Mouse (Mus musculus) spleen, adult 2 months (tissue): Measurements from ENCODE around the gene Wasl. TPM values are rescaled to one million over a fixed set of nuclear protein-coding genes. Genes with fewer than 3 reads are reported as not detected.

Experiments
- DNase-seq, 2 experiments: peaks; one replicate each; pipeline versions ENCODE4 v3.0.0 to v3.0.0-alpha.2; 2012 to 2021; ENCODE audit warnings: low spot score in 2 of 2, low read depth in 1 of 2
- H3K27ac ChIP-seq: fragments of 200-500 bp; 2 replicates; pipeline ENCODE4 v1.5.1; 2012; ENCODE audit warnings: low read length, inconsistent platforms; ENCODE audit not compliant: insufficient read depth
- H3K27me3 ChIP-seq: fragments of 200-500 bp; 2 replicates; pipeline ENCODE4 v1.6.1; 2012; ENCODE audit warnings: mild to moderate bottlenecking, moderate library complexity, low read length, inconsistent platforms; ENCODE audit not compliant: control insufficient read depth, insufficient read depth
- H3K36me3 ChIP-seq: fragments of 200-500 bp; 2 replicates; pipeline ENCODE4 v1.6.1; 2012; ENCODE audit warnings: mild to moderate bottlenecking, low read length, inconsistent platforms; ENCODE audit not compliant: control insufficient read depth, insufficient read depth
- H3K4me1 ChIP-seq: fragments of 200-500 bp; 2 replicates; pipeline ENCODE4 v1.6.1; 2011; ENCODE audit warnings: inconsistent platforms; ENCODE audit not compliant: control insufficient read depth, insufficient read depth, insufficient read length
- H3K4me3 ChIP-seq: fragments of 200-500 bp; 2 replicates; pipeline ENCODE4 v1.5.1; 2011; ENCODE audit warnings: mild to moderate bottlenecking, inconsistent platforms; ENCODE audit not compliant: insufficient read depth, insufficient read length; ENCODE audit errors: extremely low read depth
- CTCF ChIP-seq: fragments of 200-500 bp; IDR thresholded peaks from 2 replicates; pipeline ENCODE4 v1.5.1; 2011; ENCODE audit warnings: mild to moderate bottlenecking, inconsistent platforms; ENCODE audit not compliant: insufficient read depth, insufficient read length, insufficient replicate concordance; ENCODE audit errors: extremely low read depth
- POLR2A ChIP-seq: fragments of 200-500 bp; IDR thresholded peaks from 2 replicates; pipeline ENCODE4 v1.6.1; 2011; ENCODE audit warnings: low read depth, low read length, inconsistent platforms
- WGBS: fragments of 180-500 bp; shearing (Covaris S2); methylation state at CpG from one replicate; pipeline ENCODE4 v1.1.7; 2018; 5-methylcytosine and 5-hydroxymethylcytosine counted together
- polyA plus RNA-seq: library from polyadenylated mRNA; depleted of rRNA; stranded (reverse); fragments of >200 nt; gene quantifications from 2 replicates; pipeline ENCODE4 v1.2.3, GENCODE M21; 2012

Wasl gene
- polyA plus RNA-seq, 1 experiment, result 22.3 TPM

- Histone ChIP-seq H3K27me3 (no peaks in the 10 kb centered on the region), H3K4me1 (no peaks in the 10 kb centered on the region), H3K27ac (no peak overlapping the region), H3K36me3 (no peaks in the 10 kb centered on the region), H3K4me3 (no peak overlapping the region)
- TF ChIP-seq POLR2A (no peak), CTCF (no peak)
- WGBS, result 84% methylated on average over 1 of the region's 1 CpGs
- DNase-seq, result no peak
Measured at GRCm38 (mm10) chr6:24687871-24688270, 23.1 kb upstream of the Wasl start.

GRCm38 (mm10) chr6:24683113-24683512 is 18.3 kb upstream of the Wasl start:
- Histone ChIP-seq H3K27me3 (no peaks in the 10 kb centered on the region), H3K4me3 (no peak overlapping the region), H3K4me1 (no peaks in the 10 kb centered on the region), H3K27ac (no peak overlapping the region), H3K36me3 (no peaks in the 10 kb centered on the region)
- TF ChIP-seq POLR2A (no peak), CTCF (no peak)
- DNase-seq, result no peak
- WGBS, result 95% methylated on average over 3 of the region's 3 CpGs

GRCm38 (mm10) chr6:24667829-24668228 is 3.0 kb upstream of the Wasl start:
- no peak for DNase-seq
- WGBS, result 58% methylated on average over 3 of the region's 3 CpGs
- Histone ChIP-seq H3K4me1 (peaks cover 3% of the 10 kb centered on the region; the same call in 1 of the 2 replicates), H3K27me3 (no peaks in the 10 kb centered on the region), H3K27ac (no peak overlapping the region), H3K4me3 (no peak overlapping the region), H3K36me3 (no peaks in the 10 kb centered on the region)
- no peak for TF ChIP-seq POLR2A
- TF ChIP-seq CTCF, result no peak

GRCm38 (mm10) chr6:24666248-24666647 is 1.4 kb upstream of the Wasl start:
- H3K36me3 ChIP-seq, result no peaks in the 10 kb centered on the region
- WGBS, result 92% methylated on average over 5 of the region's 5 CpGs
- TF ChIP-seq CTCF, result no peak
- TF ChIP-seq POLR2A, result no peak

GRCm38 (mm10) chr6:24664133-24664866 is 509 bp downstream of the Wasl start:
- peak; percentile 7 to 46 for DNase-seq
- H3K27ac ChIP-seq, result peak overlapping the region; percentile 88
- under 1% methylated on average over 57 of the region's 58 CpGs for WGBS
- H3K27me3 ChIP-seq, result no peaks in the 10 kb centered on the region
- peaks cover 3% of the 10 kb centered on the region; the same call in 1 of the 2 replicates for H3K4me1 ChIP-seq
- no peaks in the 10 kb centered on the region for H3K36me3 ChIP-seq
- no peak for TF ChIP-seq POLR2A
- TF ChIP-seq CTCF, result no peak
- peak overlapping the region; percentile 78 for H3K4me3 ChIP-seq

More at GRCm38 (mm10) chr6:24666248-24666647, 1.4 kb upstream of the Wasl start:
- Histone ChIP-seq H3K4me3 (no peak overlapping the region), H3K4me1 (peaks cover 3% of the 10 kb centered on the region; the same call in 1 of the 2 replicates), H3K27me3 (no peaks in the 10 kb centered on the region), H3K27ac (no peak overlapping the region)
- DNase-seq, result no peak

GRCm38 (mm10) chr6:24663196-24664132 is 1.3 kb downstream of the Wasl start:
- Histone ChIP-seq H3K4me3 (peak overlapping the region; percentile 78), H3K4me1 (peaks cover 3% of the 10 kb centered on the region; the same call in 1 of the 2 replicates), H3K36me3 (no peaks in the 10 kb centered on the region), H3K27me3 (no peaks in the 10 kb centered on the region), H3K27ac (peak overlapping the region; percentile 88)
- WGBS, result 11% methylated on average over 21 of the region's 21 CpGs
- no peak for TF ChIP-seq POLR2A
- peak in 1 of 2 experiments; percentile 4 for DNase-seq

GRCm38 (mm10) chr6:24662483-24662882 is 2.3 kb downstream of the Wasl start:
- no peak overlapping the region for H3K4me3 ChIP-seq
- peaks cover 3% of the 10 kb centered on the region; the same call in 1 of the 2 replicates for H3K4me1 ChIP-seq
- H3K27ac ChIP-seq, result no peak overlapping the region
- no peaks in the 10 kb centered on the region for H3K27me3 ChIP-seq
- WGBS, result 58% methylated on average over 4 of the region's 4 CpGs
- H3K36me3 ChIP-seq, result no peaks in the 10 kb centered on the region
- DNase-seq, result no peak
- TF ChIP-seq CTCF, result no peak
- TF ChIP-seq POLR2A, result no peak
